Mouse (Mus musculus) ZHBTc4 (cell line): ENCODE results near the gene Mcl1.
"Not testable (repeated sequence)": the region's sequence is repeated elsewhere in the genome, so short reads cannot be mapped to it uniquely, and the experiment has no call there.

ENCODE experiments used
- DNase-seq: peaks from one replicate; pipeline ENCODE4 v3.0.0-alpha.2; 2011; ENCODE audit warnings: low read depth, low spot score

Mcl1 gene

DNA sequence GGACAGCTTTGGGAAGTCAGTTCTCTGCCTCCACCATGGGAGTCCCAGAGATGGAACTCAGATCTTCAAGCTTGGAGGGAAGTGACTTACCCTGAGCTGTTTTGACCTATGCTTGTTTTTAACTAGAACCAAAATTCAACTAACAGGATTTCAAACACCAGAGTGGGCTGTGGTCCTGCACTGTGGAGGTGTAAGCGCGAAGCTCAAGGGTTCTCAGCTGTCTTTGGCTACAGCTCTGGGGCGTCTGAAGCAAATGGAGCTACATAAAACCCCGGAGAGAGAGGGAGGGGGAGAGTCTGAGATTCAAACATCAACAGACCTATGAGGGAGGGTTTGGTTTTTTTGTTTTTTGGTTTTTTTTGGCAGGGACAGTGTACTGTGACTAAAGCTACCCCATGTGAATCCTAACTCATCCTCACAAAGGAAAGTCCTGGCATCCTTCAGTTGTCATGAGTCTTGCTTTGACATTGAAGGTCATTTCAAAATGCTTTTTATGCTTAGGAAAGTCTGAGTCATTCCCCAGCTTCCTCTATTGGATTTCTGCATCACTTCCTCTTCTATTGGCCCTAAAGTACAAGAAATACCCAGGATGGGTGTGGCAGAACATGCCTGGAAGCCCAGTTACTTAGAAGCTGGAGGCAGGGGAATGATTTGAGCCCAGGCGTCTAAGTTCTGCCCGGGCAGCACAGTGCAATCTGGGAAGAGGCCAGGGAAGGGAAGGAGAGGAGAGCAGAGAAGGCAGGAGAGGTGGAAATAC, 8.1 kb upstream of the Mcl1 start:
- DNase-seq: peak; percentile 82

DNA sequence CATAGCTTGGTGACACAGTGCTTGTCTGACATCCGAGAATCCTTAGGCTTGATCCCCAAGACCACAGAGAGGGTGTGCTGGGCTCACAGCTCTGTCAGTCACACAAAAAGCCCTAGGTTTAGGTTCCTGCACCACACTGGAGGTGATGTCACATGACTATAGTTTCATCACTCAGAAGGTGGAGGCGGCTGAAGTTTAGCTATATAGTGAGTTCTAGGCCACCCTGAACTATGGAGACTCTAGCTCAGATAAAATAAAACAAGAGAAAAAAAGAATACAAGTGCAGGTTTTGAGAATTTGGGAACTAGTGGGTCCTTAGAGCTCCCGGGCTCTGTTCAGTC, 7.6 kb upstream of the Mcl1 start:
- DNase-seq: no peak

DNA sequence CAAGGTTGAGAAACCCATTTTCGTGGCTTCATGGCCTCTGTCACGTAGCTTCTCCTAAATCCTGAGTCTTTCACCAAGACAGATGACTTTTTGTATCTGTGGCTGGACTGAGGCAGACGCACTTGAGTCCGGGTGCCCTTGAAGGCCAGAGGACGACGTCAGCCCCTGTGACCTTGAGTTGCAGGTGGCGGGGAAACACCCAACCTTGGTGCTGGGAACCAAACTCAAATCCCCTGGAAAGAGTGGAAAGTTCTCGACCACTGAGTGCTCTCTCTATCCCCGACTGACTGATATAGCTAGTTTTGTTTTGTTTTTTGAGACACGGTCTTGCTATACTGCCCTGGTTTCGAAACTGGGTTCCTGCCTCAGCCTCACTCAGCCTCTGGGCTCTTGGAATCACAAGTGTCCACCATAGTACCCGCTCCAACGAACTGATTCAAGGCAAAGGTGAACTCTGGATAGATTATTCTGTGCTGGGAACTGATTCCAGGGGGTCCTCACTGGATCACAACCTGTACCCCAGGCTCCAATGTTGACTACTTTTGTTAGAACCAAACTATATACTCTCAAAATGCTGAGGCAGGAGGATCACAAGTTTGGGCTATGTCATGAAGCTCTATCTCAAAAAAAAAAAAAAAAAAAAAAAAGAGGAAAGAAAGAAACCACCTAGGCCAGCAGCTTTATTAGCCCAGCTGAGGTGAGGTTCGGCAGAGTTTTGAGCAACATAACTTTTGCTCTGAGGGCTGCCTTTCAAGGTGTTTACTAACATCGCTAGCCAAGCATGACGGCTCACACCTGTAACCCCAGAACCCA, 7.0 kb upstream of the Mcl1 start:
- DNase-seq: peak; percentile 83

DNA sequence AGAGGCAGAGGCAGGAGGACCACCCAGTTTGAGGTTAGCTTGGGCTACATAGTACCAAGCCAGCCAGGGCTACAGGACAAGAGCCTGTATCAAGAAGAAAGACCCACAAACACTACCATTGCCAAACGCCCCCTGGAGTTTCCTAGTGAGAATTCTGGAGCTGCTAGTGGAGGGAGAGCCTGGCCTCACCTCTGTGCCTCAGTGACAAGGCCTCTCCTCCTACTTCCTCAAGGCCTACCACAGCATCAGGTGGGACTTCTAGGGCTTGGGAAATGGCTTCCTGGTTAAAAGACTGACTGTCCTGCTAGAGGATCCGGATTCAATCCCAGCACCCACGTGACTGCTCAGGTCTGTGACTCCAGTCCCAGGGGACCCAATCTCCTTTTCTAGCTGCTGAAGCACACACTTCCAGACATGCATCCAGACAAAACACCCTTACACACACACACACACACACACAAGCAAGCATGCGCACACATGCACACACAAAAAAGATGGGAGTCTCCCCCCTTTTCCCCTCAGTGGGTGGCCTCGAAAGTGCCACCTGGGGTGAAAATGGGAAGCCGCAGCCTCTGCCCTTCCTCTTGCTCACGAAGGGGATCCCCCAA, 6.3 kb upstream of the Mcl1 start:
- DNase-seq: peak; percentile 91

DNA sequence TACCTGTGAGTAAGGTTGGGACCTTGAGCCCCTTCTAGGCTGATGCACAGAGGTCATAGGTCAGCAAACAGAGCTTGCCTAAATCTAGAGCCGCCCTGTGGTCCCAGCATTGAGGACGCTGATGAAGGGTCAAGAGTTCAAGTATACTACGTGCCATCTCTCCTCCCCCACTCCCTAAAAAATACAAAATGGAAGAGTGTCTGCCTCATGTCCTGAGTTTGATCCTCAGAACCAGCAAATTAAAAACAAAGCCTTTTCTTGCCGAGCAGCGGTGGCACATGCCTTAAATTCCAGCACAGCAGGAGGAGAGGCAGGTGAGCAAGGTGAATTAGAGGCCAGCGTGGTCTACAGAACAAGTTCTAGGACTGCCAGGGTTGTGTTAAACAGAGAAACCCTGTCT, 5.7 kb upstream of the Mcl1 start:
- DNase-seq: peak; percentile 95

DNA sequence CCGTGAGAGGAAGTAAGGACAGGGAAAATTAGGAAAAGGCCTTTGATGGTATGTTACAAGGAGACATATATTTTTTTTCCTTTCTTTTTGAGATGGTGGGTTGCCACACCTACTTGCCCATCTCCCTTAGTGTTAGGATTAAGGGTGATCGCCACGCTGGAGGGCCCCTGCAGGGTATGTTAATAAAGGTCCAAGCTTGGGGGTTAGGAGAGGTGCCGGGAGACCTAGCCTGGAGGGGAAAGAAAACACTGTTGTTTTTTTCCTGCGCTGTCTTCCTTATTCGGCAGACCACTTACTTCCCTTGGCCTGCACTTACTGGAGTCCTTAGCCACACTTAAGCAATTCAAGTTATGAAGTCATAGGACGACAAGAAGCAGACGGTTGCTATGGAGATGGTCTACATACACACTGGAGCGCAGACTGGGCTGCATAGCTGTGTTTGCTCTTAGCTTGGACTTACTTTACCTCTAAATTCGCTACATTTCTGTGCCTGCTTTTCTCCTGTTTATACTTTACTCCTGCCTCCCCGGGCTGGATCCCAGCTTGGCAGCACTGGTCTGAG, 5.0 kb upstream of the Mcl1 start:
- peak; percentile 70 for DNase-seq

DNA sequence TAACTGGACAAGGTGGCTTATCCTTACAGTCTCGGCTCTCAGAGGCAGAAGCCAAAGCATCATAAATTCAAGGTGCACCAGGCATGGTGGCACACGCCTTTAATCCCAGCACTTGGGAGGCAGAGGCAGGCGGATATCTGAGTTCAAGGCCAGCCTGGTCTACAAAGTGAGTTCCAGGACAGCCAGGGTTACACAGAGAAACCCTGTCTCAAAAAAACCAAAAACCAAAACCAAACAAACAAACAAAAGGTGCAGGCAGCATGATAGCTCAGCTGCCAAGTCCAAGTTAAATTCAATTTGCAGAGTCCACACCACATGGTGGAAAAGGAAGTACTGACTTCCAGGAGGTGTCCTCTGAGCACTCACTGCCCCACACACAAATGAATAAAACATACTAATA, 4.2 kb upstream of the Mcl1 start:
- not testable (repeated sequence) for DNase-seq

DNA sequence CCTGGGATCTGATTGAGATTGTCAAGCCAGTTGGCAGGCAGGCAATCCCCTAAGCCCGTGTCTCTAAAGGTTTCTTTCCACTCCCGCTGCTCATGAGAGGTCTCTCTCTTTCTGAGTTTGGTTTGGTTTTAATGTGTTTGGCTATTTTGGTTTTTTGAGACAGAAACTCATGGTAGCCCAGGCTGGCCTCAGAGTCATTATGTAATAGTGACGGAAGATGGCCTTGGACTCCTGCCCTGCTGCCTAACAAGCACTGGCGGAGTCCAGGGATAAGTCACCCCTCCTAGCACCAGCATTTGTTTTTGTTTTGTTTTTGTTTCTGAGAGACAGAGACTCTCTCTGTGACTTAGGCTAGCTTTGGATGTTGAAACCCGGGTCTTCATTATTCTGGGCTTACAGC, 3.2 kb upstream of the Mcl1 start:
- DNase-seq: no peak

DNA sequence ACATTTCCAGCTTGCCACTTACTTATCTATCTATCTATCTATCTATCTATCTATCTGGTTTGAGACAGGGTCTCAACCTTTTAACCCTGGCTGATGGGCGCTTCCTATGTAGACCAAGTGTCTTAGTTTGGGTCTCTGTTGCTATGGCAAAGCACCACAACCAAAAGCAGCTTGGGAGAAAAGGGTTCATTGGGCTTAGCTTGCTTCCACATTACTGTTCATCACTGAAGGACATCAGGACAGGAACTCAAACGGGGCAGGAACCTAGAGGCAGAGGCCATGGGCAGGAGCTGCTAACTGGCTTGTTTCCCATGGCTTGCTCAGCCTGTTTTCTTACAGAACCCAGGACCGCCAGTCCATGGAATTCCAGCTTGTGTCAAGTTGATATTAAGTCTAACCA, 1.5 kb upstream of the Mcl1 start:
- DNase-seq: no peak

DNA sequence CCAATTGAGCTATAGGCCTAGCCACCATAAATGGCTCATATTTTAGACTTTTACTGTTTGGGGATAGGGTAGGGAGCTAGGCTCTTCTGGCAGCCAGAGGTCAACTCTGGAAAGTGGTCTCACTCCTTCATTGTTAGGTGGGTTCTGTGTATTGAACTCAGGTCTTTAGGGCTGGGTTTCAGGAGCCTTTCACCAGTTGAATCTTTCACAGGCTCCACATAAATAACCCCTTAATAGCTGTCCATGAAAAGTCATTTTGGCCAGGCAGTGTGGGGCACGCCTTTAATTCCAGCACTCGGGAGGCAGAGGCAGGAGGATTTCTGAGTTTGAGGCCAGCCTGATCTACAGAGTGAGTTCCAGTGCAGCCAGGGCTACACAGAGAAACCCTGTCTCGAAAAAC, 877 bp upstream of the Mcl1 start:
- no peak for DNase-seq

DNA sequence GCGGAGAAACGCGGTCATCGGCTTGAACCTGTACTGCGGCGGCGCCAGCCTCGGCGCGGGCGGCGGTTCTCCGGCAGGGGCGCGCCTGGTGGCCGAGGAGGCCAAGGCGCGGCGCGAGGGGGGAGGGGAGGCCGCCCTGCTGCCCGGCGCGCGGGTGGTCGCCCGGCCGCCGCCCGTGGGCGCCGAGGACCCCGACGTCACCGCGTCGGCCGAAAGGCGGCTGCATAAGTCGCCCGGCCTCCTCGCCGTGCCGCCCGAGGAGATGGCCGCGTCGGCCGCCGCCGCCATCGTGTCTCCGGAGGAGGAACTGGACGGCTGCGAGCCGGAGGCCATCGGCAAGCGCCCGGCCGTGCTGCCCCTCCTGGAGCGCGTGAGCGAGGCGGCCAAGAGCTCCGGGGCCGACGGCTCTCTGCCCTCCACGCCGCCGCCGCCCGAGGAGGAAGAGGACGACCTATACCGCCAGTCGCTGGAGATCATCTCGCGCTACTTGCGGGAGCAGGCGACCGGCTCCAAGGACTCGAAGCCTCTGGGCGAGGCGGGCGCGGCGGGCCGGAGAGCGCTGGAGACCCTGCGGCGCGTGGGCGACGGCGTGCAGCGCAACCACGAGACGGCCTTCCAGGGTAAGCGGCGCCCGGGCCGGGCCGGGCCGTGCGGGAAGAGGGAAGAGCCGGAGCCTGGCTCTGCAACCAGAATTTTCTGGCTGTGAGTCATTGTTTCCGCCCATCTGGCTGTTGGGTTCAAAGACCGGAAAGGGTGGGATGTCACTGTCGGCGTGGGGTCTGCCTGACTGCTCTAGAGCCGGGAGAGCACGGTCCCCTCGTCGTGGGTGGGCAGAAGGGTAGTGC, 502 bp downstream of the Mcl1 start:
- DNase-seq: peak; percentile 85

DNA sequence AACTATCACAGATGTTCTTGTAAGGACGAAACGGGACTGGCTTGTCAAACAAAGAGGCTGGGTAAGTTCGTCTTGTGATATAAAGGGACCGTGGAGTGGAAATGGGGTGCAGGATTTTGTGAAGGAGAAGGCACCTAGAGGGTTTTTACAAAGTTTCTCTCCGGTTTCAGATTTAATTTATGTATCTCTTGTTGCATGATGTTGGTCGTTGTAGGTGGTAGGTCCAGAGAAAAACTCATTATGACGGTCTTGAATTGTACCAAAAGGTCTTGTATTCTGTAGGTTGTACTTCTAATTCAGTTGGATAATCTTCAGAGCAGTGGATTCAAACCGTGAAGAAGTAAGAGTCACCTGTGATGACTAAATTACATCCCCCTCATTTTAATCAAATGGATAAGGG, 1.4 kb downstream of the Mcl1 start:
- DNase-seq: no peak

DNA sequence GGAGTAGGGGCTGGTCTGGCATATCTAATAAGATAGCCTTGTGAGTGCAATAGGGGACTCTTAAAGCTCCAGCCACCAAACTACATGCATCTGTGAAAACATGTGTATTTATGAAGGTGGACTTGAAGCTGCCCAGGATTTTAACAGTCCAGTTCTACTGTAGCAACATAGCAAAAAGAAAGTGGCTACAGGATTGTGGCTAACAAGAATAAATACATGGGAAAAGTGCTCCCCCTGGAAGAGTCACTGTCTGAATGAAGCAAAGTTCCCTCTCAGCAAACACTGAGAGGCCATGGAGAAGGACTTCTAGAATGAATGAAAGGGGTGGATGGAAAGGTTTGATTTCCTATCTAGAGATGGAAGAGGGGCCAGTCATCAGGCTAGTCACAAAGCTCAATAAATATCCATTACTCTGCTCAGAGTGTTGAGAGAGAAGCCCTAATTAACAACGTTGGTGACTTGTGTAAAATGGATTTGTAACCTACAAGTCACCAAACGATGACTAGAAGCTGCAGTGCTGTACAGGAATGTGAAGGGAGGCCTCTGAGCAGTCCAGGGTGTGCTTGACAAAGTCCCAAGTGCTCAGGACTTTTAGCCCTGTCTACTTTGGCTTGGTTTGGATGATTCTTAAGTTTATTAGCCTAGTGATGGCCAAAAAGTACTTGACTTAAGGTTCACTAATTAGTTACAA, 2.3 kb downstream of the Mcl1 start:
- DNase-seq: no peak

DNA sequence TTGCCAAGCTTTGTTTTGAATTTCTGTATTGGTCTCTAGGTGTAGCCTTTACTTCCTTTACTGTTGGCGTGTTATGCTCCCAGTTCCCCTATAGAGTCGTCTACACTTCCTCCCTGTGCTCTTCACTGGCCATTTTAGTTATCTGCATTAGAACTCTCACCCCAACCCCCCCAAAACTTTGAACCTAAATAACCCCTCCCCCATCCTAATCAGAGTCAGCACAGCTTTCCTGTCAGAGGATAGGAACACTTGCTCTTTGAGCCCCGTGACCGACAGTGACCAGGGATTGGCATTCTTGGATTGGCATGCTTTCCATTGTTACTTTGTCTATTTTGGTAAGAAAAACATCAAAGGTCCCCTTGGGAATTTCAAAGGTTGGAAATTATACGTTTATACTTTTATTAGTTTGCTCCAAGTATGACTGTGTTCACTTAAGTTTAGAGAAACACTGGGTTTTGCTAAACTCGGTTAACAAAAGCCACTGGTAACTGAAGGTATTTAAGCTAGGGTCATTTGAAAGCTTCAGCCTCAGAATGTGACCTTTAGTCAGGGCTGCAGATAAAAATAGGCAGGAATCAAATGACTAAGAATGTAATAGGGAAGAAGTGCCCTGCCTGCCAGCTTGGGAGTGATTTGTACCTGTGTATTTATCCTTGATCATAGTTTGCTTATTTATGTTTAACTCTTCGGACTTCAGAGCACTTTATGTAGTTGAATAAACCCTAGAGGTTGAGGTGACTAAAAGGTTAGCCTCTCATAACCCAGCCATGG, 3.5 kb downstream of the Mcl1 start:
- DNase-seq: no peak

DNA sequence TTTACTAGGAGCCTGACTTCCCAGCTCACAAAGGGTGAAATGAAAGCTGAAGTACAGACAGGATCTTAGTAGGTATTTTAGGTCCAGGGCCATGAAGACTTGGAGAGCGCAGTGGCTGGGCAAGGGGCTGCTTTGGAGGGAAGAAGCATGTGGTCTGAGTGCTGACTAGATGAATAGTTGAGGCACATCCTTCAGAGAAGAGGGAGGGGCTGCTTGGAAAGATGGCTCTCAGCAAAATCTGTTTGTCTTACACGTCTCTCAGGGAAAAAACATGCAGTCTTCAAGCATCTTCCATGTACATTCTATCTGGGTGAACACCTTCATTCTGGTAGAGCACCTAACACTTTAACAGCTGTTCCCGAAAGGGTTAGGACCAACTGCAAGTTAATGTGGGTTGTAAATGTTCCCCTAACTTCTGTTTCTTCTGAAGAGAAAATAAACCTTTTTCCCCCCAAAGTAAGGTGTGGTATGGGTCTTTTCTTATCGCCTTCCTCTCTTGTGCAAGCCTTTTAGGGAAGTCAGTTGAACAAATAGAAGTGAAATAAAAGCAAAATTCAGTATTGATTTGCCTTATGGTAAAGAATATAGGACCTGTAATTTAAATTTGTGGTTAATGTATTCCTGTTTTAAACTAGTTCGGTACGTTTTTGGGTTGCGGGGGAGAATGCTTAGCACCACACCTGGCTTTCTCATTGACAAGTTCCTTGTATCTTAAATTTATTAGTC, 4.3 kb downstream of the Mcl1 start:
- no peak for DNase-seq

DNA sequence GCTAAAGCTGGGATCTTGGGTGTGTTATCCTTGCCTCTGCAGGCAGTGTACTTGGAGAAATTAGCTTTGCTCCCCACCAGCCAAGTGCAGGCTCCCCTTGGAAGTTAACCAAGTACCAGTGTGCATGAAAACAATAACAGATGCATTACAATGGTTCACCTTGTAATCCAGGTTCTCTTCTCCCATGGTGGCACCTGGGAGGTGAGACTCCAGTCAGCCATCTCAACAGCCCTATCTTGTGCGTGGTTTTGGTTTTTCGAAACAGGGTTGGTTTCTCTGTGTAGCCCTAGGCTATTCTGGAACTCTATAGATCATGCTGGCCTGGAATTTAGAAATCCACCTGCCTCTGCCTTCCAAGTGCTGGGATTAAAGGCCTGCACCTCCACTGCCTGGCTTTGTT, 4.9 kb downstream of the Mcl1 start:
- DNase-seq: peak; percentile 83

DNA sequence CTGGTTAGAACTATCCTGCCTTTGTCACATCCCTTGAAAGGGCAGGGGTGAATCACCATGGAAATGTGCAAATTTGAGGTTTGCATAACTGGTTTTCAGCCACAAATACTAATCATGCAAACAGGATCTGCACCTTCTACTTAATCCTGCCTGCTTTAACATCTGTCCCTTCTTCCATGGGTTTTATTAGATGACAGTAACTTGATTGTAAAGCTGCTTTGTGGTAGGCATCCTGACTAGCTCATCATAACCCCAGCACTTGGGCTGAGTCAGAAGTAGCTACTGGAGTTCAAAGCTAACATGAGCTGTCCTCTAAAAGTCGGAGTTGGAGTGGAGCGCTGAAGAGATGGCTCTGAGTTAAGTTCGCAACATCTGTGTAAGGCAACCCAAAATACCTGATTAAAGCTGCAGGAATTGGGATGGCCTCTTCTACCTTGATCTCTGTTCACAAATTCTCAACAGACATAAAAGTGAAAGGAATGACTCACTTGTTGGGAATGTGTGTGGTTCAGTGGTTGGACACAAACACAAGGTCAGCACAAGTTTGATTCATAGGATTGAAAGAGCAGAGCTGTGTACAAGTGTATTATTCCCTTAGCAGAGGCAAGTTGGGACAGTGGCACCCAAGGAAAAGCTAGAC, 5.5 kb downstream of the Mcl1 start:
- DNase-seq: peak; percentile 63

DNA sequence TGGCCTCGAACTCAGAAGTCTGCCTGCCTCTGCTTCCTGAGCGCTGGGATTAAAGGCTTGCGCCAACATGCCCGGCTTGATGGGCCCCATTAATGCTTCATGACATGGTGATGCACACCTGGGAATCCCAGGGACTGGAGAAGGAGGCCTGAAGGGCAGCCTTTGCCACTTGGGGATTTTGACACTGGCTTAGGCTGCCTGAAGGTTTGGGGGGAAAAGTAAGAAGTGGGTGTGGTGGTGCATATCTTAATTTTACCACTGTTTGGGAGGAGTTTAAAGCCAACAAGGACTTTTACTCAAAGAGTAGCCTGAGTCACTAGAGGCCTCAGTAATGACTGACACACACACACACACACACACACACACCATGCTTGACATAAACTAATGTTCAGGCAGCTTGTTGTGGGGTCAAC, 6.4 kb downstream of the Mcl1 start:
- DNase-seq: no peak
